Mouse (Mus musculus) myocyte (in vitro differentiated cells): ENCODE results near the gene Itga1.

ENCODE experiments used
- E2F4 ChIP-seq: IDR thresholded peaks from one replicate; pipeline ENCODE4 v1.6.1; 2011; ENCODE audit warnings: mild to moderate bottlenecking, control low read depth, moderate library complexity; ENCODE audit not compliant: insufficient read depth
- MAX ChIP-seq: IDR thresholded peaks from one replicate; pipeline ENCODE4 v1.6.1; 2011; ENCODE audit warnings: low read depth, mild to moderate bottlenecking, control low read depth
- MYOD1 ChIP-seq, 3 experiments: IDR thresholded peaks; one replicate each; pipeline ENCODE4 v1.6.1; 2011; ENCODE audit warnings: control low read depth in 2 of 3, low read depth in 2 of 3, mild to moderate bottlenecking in 2 of 3, moderate library complexity in 1 of 3; ENCODE audit not compliant: insufficient read length in 2 of 3, control insufficient read depth in 1 of 3
- MYOG ChIP-seq, 3 experiments: IDR thresholded peaks; one replicate each; pipeline ENCODE4 v1.6.1; 2011; ENCODE audit warnings: control low read depth in 2 of 3, low read depth in 2 of 3, mild to moderate bottlenecking in 2 of 3; ENCODE audit not compliant: insufficient read length in 2 of 3, control insufficient read depth in 1 of 3, insufficient read depth in 1 of 3
- POLR2A ChIP-seq: IDR thresholded peaks from one replicate; pipeline ENCODE4 v1.6.1; 2011; ENCODE audit warnings: low read depth, mild to moderate bottlenecking, control low read depth, moderate library complexity; ENCODE audit not compliant: insufficient read length
- POLR2AphosphoS2 ChIP-seq: IDR thresholded peaks from one replicate; pipeline ENCODE4 v1.6.1; 2011; ENCODE audit warnings: low read depth, control low read depth; ENCODE audit not compliant: insufficient read length
- TCF12 ChIP-seq: IDR thresholded peaks from one replicate; pipeline ENCODE4 v1.6.1; 2011; ENCODE audit warnings: mild to moderate bottlenecking, control low read depth; ENCODE audit not compliant: poor library complexity, insufficient read depth, severe bottlenecking
- TCF3 ChIP-seq: IDR thresholded peaks from one replicate; pipeline ENCODE4 v1.6.1; 2011; ENCODE audit warnings: low read depth, control low read depth; ENCODE audit not compliant: insufficient read length
- USF1 ChIP-seq: IDR thresholded peaks from one replicate; pipeline ENCODE4 v1.6.1; 2011; ENCODE audit warnings: low read depth, mild to moderate bottlenecking, control low read depth, moderate library complexity

DNA sequence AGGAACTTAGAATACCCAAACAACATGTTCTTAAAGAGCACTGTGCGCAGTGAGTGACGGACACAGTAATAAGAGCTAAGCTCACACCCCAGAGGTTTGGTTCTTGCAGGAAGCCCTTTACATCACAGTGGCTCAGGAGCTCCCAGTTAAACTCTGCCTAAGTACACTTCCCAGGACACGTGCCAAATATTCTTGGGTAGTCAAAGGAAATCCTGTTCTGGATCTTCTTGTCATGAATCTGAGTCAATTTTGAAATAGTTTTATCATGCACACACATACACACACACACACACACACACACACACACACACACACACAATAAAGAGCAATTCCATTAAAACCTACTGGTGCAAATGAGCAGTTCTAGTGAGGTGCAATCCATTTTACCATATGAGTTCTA is 30.3 kb downstream of the Itga1 start:
- TF ChIP-seq E2F4 (no peak), POLR2A (no peak), POLR2AphosphoS2 (no peak), MYOD1 (IDR thresholded peaks at IDR 0.05; ENCODE audit: control insufficient read depth in 1 of 3, insufficient read length in 2 of 3, low read depth in 2 of 3) (no peak), TCF12 (no peak), USF1 (no peak), MAX (no peak), MYOG (IDR thresholded peaks at IDR 0.05; ENCODE audit: control insufficient read depth in 1 of 3, insufficient read depth in 1 of 3, insufficient read length in 2 of 3, low read depth in 2 of 3) (no peak), TCF3 (no peak)
